Mouse (Mus musculus): Measurements from ENCODE around the gene Gm14180. TPM values are rescaled to one million over a fixed set of nuclear protein-coding genes. Genes with fewer than 3 reads are reported as not detected.
"Not testable (repeated sequence)": the region's sequence is repeated elsewhere in the genome, so short reads cannot be mapped to it uniquely, and the experiment has no call there.

Gm14180 gene
- not detected for total RNA-seq (2021)

DNA sequence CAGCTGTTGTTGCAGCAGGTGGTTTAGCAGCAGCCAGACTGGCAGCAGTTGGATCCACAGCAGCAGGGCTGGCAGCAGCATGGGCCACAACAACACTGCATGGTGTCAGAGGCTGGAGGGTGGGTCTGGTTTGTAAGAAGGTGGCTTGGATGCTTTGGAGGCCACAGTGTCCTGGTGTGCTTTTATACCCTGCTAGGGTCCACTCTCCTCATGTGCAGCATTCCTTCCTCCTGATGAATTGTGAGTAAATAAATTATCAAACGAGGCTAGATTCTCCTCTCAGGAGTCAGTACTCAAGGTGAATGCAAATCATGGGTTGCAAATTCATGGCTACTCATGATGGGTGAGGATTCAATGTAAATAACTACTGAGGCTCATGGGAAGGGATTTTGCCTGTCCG lies at the start of gene Gm14180:
Gene Gm14180, minus strand, starts transcription at position 101 of the 400 bp plus-strand sequence.
- intact Hi-C loops (cut with DNase I): no loop called here
- DNase-seq (ENCODE audit: extremely low spot score in 1 of 2, low spot score in 2 of 2): no peak

DNA sequence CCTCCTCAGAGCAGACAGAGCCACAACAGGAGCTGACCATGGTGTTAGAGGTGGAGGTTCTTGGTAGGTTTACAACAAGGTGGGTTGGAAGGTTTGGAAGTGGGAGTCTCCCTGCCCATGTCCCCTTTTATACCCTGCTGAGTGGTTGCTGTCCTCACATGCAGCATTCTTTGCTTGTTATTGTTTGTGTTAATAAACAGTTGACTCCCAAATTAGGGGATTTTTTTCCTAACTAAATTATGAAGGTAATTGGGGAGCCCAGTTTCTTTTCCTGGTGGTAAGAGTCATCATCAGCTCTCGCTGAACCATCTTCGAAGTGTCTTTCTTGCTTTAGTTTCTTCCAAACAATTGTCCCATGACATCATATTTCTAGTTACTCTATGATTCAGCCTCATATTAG lies 46.5 kb upstream of the Gm14180 start, which contains the start of gene Krtap4-8:
Gene Krtap4-8, minus strand, starts transcription at position 101 of the 400 bp plus-strand sequence.
- no peak for DNase-seq (ENCODE audit: extremely low spot score in 1 of 2, low spot score in 2 of 2)
- intact Hi-C loops (cut with DNase I): no loop called here

DNA sequence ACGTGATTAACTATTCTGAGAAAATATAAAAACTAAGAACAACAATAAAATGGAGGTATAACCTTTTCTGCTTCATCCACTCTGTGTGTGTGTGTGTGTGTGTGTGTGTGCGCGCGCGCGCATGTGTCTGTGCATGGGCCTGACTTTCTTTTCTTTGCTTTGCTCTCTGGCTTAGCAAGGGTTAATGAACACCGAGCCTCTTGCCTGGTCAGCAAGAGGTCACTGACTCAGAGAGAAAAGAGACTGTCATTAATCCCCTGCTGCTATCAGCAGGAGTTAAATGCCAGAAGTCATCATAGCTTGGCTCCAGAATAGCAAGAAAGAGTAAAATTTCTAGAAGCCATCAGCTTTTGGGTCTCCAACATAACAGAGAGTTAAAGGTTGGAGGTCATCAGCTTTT lies 44.3 kb upstream of the Gm14180 start:
- no peak for DNase-seq (ENCODE audit: extremely low spot score in 1 of 2, low spot score in 2 of 2)
- intact Hi-C loops (cut with DNase I): no loop called here

DNA sequence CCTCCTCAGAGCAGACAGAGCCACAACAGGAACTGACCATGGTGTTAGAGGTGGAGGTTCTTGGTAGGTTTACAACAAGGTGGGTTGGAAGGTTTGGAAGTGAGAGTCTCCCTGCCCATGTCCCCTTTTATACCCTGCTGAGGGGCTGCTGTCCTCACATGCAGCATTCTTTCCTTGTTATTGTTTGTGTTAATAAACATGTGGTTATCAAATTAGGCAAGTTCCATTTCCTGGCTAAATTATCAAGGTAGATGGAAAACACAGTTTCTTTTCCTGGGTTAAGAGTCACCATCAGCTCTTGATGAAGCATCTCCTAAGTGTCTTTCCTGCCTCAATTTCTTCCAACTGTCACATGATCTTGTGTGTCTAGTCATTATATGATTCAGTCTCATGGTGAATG lies 38.7 kb upstream of the Gm14180 start, which contains the start of gene Gm11595:
Gene Gm11595, minus strand, starts transcription at position 101 of the 400 bp plus-strand sequence.
- intact Hi-C loops (cut with DNase I); DNase-seq (ENCODE audit: extremely low spot score in 1 of 2, low spot score in 2 of 2): not testable (repeated sequence)

DNA sequence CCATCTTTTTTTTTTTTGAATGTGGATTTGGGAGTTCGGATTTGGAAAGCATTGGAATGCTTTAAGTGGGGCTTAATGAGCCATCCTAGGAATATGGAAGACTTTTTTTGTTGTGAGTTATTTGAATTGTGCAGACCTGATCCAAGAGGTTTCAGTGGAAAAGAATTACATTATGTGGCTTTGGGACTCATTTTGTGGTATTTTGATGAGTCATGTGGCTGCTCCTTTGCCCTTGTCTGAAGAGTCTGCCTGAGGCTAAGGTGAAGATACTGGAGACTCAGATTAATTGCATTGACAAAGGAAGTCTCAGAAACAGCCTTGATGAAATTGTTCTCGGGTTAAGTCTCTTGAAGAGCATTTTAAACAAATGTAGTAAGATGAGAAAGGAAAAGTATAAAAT lies 34.3 kb upstream of the Gm14180 start:
- intact Hi-C loops (cut with DNase I): no loop called here
- no peak for DNase-seq (ENCODE audit: extremely low spot score in 1 of 2, low spot score in 2 of 2)

DNA sequence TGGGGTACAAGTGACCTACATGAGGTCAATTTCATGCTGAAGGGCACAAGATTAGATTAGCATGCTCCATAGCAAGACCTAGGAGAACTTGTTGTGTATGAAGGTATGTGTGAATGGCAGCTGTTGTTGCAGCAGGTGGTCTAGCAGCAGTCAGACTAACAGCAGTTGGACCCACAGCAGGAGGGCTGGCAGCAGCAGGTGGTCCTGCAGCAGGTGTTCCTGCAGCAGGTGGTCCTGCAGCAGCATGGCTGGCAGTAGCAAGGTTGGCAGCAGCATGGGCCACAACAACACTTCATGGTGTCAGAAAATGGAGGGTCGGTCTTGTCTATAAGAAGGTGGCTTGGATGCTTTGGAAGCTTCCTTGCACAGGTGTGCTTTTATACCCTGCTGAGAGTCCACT lies 24.8 kb upstream of the Gm14180 start:
- DNase-seq (ENCODE audit: extremely low spot score in 1 of 2, low spot score in 2 of 2): no peak
- intact Hi-C loops (cut with DNase I): no loop called here

DNA sequence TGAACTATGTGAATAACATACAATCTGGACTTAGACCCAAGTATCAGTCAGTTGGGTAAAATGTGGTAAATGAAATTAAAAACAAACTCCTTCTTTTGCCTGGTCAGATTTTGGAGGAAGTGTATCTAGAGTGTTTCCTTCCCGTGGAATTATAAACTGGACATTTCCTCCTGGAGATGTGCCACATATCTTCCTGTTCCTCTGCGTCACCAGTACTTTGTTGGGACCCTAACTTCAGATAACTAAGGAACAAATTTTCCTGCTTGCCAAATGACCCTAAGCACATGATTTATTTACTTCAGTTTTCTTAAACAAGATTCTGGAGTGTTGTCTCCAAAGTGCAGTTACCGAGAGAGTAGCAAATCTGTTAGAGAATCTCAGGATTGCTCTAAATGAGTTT lies 9.9 kb upstream of the Gm14180 start:
- DNase-seq (ENCODE audit: extremely low spot score in 1 of 2, low spot score in 2 of 2): no peak
- intact Hi-C loops (cut with DNase I): no loop called here

DNA sequence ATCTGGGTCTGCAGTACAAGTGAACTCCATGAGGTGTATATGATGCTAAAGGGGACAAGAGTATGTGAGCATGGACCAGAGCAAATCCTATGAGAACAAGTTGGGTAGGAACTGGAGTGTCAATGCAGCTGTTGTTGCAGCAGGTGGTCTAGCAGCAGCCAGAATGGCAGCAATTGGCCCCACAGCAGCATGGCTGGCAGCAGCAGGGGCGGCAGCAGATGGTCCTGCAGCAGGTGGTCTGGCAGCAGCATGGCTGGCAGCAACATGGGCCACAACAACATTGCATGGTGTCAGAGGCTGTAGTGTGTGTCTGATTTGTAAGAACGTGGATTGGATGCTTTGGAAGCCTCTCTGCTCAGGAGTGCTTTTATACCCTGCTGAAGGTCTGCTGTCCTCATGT lies 10.0 kb downstream of the Gm14180 start:
- no peak for DNase-seq (ENCODE audit: extremely low spot score in 1 of 2, low spot score in 2 of 2)
- intact Hi-C loops (cut with DNase I): loop anchor here (5.0 kb wide), 1 partner anchor 37 kb away; no protein-coding TSS in a partner anchor

DNA sequence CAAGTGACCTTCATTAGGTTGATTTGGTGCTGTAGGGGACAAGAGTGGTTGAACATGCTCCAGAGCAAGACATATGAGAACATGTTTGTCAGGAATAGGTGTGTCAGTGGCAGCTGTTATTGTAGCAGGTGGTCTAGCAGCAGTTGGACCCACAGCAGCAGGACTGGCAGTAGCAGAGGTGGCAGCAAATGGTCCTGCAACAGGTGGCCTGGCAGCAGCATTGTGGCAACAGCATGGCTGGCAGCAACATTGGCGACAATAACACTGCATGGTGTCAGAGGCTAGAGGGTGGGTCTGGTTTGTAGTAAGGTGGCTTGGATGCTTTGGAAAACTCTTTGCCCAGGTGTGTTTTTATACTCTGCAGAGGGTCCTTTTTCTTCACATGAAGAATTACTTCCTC lies 15.3 kb downstream of the Gm14180 start:
- DNase-seq (ENCODE audit: extremely low spot score in 1 of 2, low spot score in 2 of 2): peak in 1 of 2 experiments; percentile 14
- intact Hi-C loops (cut with DNase I): no loop called here

DNA sequence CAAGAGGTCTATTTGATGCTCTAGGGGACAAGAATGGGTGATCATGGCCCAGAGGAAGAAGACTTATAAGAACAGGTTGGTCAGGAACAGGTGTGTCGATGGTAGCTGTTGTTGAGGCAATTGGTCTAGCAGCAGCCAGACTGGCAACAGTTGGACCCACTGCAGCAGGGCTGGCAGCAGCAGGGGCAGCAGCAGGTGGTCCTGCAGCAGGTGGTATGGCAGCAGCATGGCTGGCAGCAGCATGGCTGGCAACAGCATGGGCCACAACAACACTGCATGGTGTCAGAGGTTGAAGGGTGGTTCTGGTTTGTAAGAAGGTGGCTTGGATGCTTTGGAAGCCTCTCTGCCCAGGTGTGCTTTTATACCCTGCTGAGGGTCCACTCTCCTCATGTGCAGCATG lies 43.6 kb downstream of the Gm14180 start, which contains the start of gene Gm14190:
Gene Gm14190, minus strand, starts transcription at position 278 of the 400 bp plus-strand sequence.
- no peak for DNase-seq (ENCODE audit: extremely low spot score in 1 of 2, low spot score in 2 of 2)
- intact Hi-C loops (cut with DNase I): loop anchor here (10.0 kb wide), 1 partner anchor 274 kb away; no protein-coding TSS in a partner anchor

DNA sequence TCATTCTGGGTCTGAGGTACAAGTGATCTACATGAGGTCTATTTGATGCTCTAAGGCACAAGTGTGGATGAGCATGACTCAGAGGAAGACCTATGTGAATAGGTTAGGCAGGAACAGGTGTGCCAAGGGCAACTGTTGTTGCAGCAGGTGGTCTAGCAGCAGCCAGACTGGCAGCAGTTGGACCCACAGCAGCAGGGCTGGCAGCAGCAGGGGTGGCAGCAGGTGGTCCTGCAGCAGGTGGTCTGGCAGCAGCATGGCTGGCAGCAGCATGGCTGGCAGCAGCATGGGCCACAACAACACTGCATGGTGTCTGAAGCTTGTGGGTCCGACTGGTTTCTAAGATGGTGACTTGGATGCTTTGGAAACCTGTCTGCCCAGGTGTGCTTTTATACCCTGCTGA lies 48.9 kb downstream of the Gm14180 start:
- intact Hi-C loops (cut with DNase I): loop anchor here (5.0 kb wide), 1 partner anchor 37 kb away; no protein-coding TSS in a partner anchor
- not testable (repeated sequence) for DNase-seq (ENCODE audit: extremely low spot score in 1 of 2, low spot score in 2 of 2)

Other genes starting within 250 kb of the Gm14180 start
- not detected for gene Krt23, start 241.2 kb downstream of the Gm14180 start, total RNA-seq (2021)
- not detected for gene Krt39, start 213.0 kb downstream of the Gm14180 start, total RNA-seq (2021)
- gene Krt40, start 191.1 kb downstream of the Gm14180 start, total RNA-seq (2021): not detected
- not detected for gene Krtap3-3, start 183.4 kb downstream of the Gm14180 start, total RNA-seq (2021)
- gene Krtap3-2, start 177.4 kb downstream of the Gm14180 start, total RNA-seq (2021): not detected
- gene Gm11939, start 174.8 kb downstream of the Gm14180 start, total RNA-seq (2021): not detected
- gene Krtap3-1, start 167.7 kb downstream of the Gm14180 start, total RNA-seq (2021): not detected
- not detected for gene Krtap1-5, start 153.3 kb downstream of the Gm14180 start, total RNA-seq (2021)
- gene Krtap1-4, start 150.6 kb downstream of the Gm14180 start, total RNA-seq (2021): not detected
- gene Krtap1-3, start 143.0 kb downstream of the Gm14180 start, total RNA-seq (2021): not detected
- gene Krtap9-3, start 136.2 kb downstream of the Gm14180 start, total RNA-seq (2021): not detected
- not detected for gene Gm11938, start 131.0 kb downstream of the Gm14180 start, total RNA-seq (2021)
- not detected for gene Gm11937, start 124.1 kb downstream of the Gm14180 start, total RNA-seq (2021)
- not detected for gene Krtap2-4, start 119.4 kb downstream of the Gm14180 start, total RNA-seq (2021)
- not detected for gene Gm11562, start 113.9 kb downstream of the Gm14180 start, total RNA-seq (2021)
- gene Krtap4-1, start 106.1 kb downstream of the Gm14180 start, total RNA-seq (2021): not detected
- not detected for gene Krtap4-2, start 99.2 kb downstream of the Gm14180 start, total RNA-seq (2021)
- not detected for gene Krtap4-7, start 90.2 kb downstream of the Gm14180 start, total RNA-seq (2021)
- gene Gm11555, start 84.1 kb downstream of the Gm14180 start, total RNA-seq (2021): not detected
- not detected for gene Gm11563, start 75.3 kb downstream of the Gm14180 start, total RNA-seq (2021)
- not detected for gene Krtap4-6, start 68.3 kb downstream of the Gm14180 start, total RNA-seq (2021)
- gene Gm14190, start 43.5 kb downstream of the Gm14180 start, total RNA-seq (2021): not detected
- gene Gm11595, start 38.6 kb upstream of the Gm14180 start, total RNA-seq (2021): not detected
- not detected for gene Krtap4-8, start 46.4 kb upstream of the Gm14180 start, total RNA-seq (2021)
- not detected for gene Krtap4-9, start 50.9 kb upstream of the Gm14180 start, total RNA-seq (2021)
- not detected for gene Gm11596, start 59.2 kb upstream of the Gm14180 start, total RNA-seq (2021)
- gene Gm11569, start 64.6 kb upstream of the Gm14180 start, total RNA-seq (2021): not detected
- not detected for gene Gm11554, start 70.2 kb upstream of the Gm14180 start, total RNA-seq (2021)
- gene Krtap4-13, start 75.6 kb upstream of the Gm14180 start, total RNA-seq (2021): not detected
- not detected for gene Gm11564, start 81.4 kb upstream of the Gm14180 start, total RNA-seq (2021)
- gene 2300003K06Rik, start 103.8 kb upstream of the Gm14180 start, total RNA-seq (2021): not detected
- gene Krtap4-16, start 117.3 kb upstream of the Gm14180 start, total RNA-seq (2021): not detected
- not detected for gene Gm11568, start 123.6 kb upstream of the Gm14180 start, total RNA-seq (2021)
- not detected for gene Gm11559, start 130.2 kb upstream of the Gm14180 start, total RNA-seq (2021)
- gene Krtap9-1, start 139.1 kb upstream of the Gm14180 start, total RNA-seq (2021): not detected
- not detected for gene Gm11567, start 144.9 kb upstream of the Gm14180 start, total RNA-seq (2021)
- not detected for gene Krtap31-1, start 173.6 kb upstream of the Gm14180 start, total RNA-seq (2021)
- not detected for gene Gm11565, start 180.5 kb upstream of the Gm14180 start, total RNA-seq (2021)
- not detected for gene Krtap31-2, start 202.0 kb upstream of the Gm14180 start, total RNA-seq (2021)
- not detected for gene Krtap9-5, start 214.2 kb upstream of the Gm14180 start, total RNA-seq (2021)
- gene Krtap29-1, start 244.8 kb upstream of the Gm14180 start, total RNA-seq (2021): not detected

Data from left cerebral cortex, postnatal 10 days (tissue).